Mouse (Mus musculus) Patski (cell line): ENCODE results near the gene Sox5. TPM values are rescaled to one million over a fixed set of nuclear protein-coding genes. Genes with fewer than 3 reads are reported as not detected.
"Not testable (repeated sequence)": the region's sequence is repeated elsewhere in the genome, so short reads cannot be mapped to it uniquely, and the experiment has no call there.

Source experiments
- ATAC-seq: fragments of 100-300 bp; one replicate; pipeline ENCODE4 v1.8.0; 2021
- CTCF ChIA-PET: fragments of 350-600 bp; sonication (Branson Sonifier 250); formaldehyde crosslinking; loops from one replicate; lab custom pipeline; 2022; ENCODE audit warnings: inconsistent platforms; lab: Charles Lee
- POLR2A ChIA-PET: fragments of 350-600 bp; sonication (Branson Sonifier 250); formaldehyde crosslinking; loops from one replicate; lab custom pipeline; 2022; ENCODE audit warnings: antibody characterized with exemption, inconsistent platforms; lab: Charles Lee
- DNase-seq: peaks from one replicate; pipeline ENCODE4 v3.0.0-alpha.2; 2011; ENCODE audit warnings: low read depth, low spot score
- H3K27me3 ChIP-seq: fragments of 371-371 bp; one replicate; pipeline ENCODE4 v1.5.1; 2021
- CTCF ChIP-seq: fragments of 100-300 bp; IDR thresholded peaks from one replicate; pipeline ENCODE4 v1.5.1; 2021
- in situ Hi-C: fragments of 300-500 bp; cut with MboI; formaldehyde crosslinking; loops from 3 replicates; pipeline ENCODE4 v1.11.1; 2018; ENCODE audit warnings: low pct_unique_long_range_greater_than_20kb, mixed read lengths
- polyA plus RNA-seq: library from polyadenylated mRNA; unstranded; gene quantifications from one replicate; pipeline ENCODE4 v1.2.3, GENCODE M21; 2021

The Sox5 gene
- polyA plus RNA-seq, 1 experiment from 2014 or later: 0.26 TPM

DNA sequence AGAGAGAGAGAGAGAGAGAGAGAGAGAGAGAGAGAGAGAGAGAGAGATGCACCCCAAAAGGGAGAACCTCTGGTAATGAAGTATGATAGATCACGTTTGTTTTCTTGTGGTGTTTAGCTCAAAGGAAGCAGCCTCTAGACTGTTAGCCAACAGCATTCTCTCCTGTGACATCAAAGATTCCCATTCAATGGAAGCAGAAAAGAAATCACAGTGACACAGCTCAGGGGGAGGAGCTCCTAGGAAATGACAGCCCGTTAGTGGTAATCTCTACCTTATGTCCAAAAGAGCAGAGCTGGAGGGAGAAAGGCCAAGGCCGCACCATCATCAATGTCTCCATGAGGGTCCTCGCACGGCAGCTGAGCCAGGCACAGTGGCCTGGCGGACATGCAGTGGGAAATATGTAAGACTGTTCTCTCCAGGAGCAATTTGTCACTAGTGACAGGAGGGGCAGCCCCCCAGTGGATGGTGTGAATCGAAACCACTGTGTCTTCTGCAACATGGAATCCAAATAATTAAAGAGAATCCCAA is 529.5 kb downstream of the Sox5 start:
- in situ Hi-C loops: no loop called here
- CTCF ChIA-PET: no interaction called here
- H3K27me3 ChIP-seq: no peaks in the 10 kb centered on the region
- TF ChIP-seq CTCF: no peak
- POLR2A ChIA-PET: no interaction called here
- ATAC-seq (no peak), DNase-seq (no peak)

DNA sequence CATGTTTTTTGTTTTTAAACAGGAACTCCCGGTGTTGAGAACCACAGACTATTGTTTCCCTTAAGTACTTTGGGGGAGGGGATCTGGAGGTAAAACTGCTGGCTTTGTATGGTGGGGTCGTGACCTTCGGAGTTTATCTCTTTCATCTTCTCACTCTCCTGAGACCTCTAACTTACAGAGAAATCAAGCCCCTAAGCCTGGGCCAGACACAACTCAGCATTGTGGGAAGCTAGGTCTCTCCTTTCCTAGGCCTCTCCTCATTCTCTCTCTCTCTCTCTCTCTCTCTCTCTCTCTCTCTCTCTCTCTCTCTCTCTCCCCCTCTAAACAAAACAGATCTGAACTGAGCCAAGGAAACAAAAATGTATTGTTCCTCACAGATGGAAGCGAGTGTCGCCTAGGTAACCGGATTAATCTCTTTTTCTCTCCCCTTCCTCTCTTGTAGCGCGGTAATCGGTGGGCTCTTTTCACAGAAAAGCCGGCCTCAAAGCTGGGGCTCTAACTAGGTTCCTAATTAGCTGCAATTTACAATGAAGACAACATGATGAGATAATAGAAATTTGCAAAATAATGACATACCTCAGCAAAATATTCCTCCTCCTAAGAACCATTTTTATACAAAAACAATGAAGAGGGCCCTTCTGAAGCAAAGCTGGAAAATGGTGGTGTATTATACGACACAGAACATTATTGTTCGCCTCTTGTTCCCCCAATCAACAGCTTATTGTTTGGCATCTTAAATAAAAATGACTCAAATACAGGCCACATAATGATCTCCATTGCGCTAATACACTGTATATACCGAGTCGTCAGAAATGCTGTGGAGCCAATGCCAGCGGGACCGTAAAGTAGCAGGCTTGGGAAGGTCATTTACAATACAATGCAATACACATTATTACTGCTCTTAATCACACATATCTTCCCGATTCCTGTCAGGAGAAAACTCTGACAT is 530.3 kb downstream of the Sox5 start:
- POLR2A ChIA-PET: no interaction called here
- no peak for DNase-seq

DNA sequence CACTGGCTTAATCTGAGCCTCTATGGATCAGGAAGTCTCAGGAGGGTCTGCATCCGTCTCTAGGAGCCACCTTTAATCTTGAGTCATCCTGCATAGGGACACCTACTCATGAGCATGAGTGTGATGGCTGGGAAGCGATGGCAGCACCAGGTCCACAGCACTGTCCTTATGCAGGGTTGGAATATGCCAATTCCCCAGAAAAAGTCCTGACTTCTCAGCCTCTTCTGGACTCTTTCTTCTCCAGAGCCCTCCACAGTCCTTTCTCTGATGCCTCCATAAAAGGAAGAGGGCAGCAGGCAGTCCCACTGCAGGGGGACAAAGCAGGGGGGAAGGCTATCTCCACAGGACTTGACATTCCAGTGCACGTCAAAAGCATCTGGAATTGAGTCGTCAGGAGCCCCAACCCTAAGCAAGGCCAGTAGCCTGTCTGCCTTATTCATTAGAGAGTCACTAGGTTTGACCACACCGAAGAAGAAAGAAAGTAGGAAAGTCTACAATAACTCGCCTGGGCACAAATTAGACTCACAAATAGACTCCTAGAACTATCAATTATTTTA is 531.1 kb downstream of the Sox5 start:
- ATAC-seq: no peak
- no peak for TF ChIP-seq CTCF
- in situ Hi-C loops: no loop called here
- H3K27me3 ChIP-seq: no peaks in the 10 kb centered on the region
- no peak for DNase-seq
- ChIA-PET CTCF (no interaction called here), POLR2A (no interaction called here)

More for the DNA sequence above, 530.3 kb downstream of the Sox5 start:
- TF ChIP-seq CTCF: no peak
- CTCF ChIA-PET: interaction anchor here (0.6 kb wide), 1 partner anchor 573 kb away, joined by 3 read pairs; no protein-coding TSS in a partner anchor
- in situ Hi-C loops: no loop called here
- no peaks in the 10 kb centered on the region for H3K27me3 ChIP-seq
- ATAC-seq: no peak

DNA sequence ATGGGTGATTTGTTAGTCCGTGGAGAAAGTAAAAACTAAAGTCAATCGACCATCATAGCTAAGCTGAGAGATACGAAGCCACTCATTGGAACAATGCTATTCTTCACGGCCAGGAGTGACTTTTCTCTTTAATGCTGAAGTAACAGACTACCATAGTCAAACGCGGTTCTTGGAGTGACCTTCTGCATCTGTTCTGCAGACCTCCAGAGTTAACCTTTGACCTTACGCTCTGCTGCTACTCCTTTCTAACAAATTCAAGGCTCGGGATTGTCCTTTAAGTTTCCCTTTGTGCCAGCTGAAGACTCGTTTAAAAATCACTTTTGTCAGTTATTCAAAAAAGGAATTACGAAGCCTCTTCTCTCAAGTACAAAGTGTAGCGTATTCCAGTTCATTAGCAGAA is 545.2 kb downstream of the Sox5 start:
- POLR2A ChIA-PET: no interaction called here
- in situ Hi-C loops: no loop called here
- CTCF ChIA-PET: no interaction called here
- no peak for DNase-seq
- no peak for TF ChIP-seq CTCF
- no peak for ATAC-seq
- no peaks in the 10 kb centered on the region for H3K27me3 ChIP-seq

DNA sequence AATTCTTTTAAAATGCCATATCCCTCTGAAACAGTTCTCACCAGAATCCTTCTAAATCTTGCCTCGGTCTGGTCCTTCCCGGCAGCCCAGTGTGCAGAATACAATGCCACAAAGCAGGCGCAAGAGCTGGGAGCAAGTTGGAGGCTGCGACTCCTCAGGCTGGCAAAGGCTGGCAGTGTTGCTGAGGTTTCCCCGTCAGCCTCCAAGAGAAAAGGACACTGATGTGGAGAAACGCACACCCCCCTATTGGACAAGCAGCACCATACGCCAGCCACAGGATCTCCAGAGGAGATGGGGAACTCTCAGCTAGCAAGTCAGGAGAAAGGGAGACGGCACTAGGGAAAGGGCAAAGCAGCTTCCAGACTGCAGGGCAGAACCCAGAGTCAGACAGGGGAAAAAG is 577.8 kb downstream of the Sox5 start:
- no peak for DNase-seq
- CTCF ChIA-PET: no interaction called here
- POLR2A ChIA-PET: no interaction called here
- TF ChIP-seq CTCF: no peak
- H3K27me3 ChIP-seq: peaks cover 21% of the 10 kb centered on the region
- in situ Hi-C loops: no loop called here
- no peak for ATAC-seq

DNA sequence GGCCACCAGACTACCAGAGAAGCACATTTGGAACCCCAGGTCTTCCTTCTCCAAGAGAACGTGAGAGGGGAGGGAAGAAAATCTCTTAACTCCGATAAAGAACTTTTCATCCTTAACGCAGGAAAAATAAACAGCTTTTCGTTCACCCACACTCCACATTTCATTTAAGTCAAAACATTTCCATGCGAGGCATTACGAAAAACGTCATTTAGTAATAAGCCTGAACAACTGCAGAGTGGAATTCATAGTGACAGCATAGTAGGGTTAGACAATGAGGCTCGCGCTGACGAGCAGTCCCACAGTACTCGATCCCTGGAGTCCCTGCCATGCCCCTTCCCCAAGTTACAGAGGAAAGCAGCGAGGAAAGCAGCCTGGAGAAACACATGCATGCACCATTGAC is 578.8 kb downstream of the Sox5 start:
- ATAC-seq (no peak), DNase-seq (no peak)
- no peak for TF ChIP-seq CTCF
- CTCF ChIA-PET: no interaction called here
- POLR2A ChIA-PET: no interaction called here
- in situ Hi-C loops: no loop called here
- H3K27me3 ChIP-seq: peaks cover 23% of the 10 kb centered on the region

DNA sequence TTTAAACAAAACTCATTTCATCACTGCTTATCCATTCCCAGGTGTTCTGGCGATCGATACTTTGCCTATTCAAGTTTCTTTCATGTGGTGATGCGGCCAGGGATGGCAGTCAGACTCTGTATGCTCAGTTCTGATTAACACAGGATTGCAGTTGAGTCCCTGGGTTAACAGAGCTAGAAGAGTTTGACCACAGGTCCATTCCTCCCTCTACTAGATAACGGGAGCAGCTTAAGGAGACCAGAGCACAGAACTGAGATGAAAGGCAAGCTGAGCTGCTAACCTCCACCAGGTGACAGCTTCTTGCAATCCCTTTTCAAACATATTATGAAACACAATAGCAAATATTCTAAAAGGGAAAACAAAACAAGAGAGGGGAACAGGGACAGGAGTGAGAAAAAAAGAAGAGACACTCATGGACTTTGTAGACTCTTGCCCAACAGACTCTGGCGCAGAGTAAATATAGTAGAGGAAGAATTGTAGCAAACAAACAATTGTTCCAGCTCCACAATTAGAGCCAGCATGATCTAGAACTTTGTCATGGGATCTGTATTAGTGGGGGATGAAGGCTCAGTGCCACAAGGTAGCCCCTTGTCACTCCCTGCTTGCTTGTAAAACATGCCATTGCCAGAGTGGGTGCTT is 580.3 kb downstream of the Sox5 start:
- peaks cover 20% of the 10 kb centered on the region for H3K27me3 ChIP-seq
- TF ChIP-seq CTCF: no peak
- ChIA-PET CTCF (no interaction called here), POLR2A (no interaction called here)
- in situ Hi-C loops: no loop called here
- no peak for ATAC-seq
- DNase-seq: no peak

DNA sequence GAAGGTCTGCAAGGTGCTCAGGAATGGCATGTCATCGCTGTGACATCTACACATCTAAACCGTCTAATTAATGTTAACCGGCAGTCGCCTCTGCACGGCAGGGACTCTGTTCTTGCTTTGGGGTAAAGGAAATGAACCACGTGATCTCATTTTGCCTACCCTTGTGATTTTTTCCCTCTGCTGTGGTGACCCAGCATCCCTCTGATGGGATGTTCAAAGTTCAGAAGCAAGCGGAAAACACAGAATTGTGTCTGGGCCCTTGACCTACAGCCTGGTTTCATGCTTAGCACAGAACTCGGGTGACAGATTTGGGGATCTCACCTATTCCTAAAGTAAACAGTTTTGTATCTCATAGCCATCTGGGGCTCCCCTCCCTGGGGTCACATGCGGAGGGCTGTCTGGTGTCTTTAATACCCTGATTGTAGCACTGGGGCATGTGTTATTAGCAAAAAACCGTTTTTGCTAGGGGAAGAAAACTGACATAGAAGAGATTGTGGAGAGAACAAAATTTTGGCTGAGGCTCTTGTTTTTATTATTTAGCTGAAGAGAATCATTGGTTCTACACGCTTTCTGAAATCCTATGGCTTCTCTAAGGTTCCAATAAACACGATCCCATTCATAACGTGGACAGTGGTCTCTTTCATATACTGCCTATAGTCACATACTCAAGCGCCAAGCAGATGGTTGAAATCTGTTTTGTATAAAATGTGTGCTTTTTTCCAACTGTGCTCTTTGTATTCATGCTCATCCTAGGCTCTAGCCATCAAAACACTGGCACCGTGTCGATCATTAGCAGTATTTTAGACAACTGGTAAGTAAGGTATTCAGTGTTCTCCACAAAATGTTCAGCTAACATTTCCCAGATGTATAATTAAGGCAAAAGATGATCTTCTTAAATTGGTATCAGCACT is 584.3 kb downstream of the Sox5 start:
- no peak for TF ChIP-seq CTCF
- peaks cover 16% of the 10 kb centered on the region for H3K27me3 ChIP-seq
- ATAC-seq (no peak), DNase-seq (no peak)
- POLR2A ChIA-PET: no interaction called here
- CTCF ChIA-PET: no interaction called here
- in situ Hi-C loops: no loop called here

DNA sequence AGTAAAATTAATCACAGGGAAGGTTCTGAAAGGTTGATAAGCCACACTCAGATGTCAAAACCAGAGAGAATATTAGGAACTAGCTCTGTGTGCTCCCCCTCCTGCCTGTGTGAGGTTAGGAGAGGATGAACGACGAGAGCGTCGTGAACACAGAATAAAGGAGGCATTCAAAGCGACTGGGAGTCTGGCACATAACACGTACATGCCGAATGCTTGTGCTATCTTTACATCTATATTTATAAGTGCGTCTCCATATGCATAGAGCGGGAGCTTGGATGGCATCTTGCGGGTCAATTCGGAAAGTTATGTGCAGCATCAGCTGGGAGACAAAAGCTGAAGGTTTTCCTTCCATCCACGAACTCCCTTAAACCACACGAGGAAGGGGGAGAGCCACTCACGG is 585.8 kb downstream of the Sox5 start:
- POLR2A ChIA-PET: no interaction called here
- CTCF ChIA-PET: no interaction called here
- DNase-seq (no peak), ATAC-seq (no peak)
- in situ Hi-C loops: no loop called here
- TF ChIP-seq CTCF: no peak
- peaks cover 16% of the 10 kb centered on the region for H3K27me3 ChIP-seq

DNA sequence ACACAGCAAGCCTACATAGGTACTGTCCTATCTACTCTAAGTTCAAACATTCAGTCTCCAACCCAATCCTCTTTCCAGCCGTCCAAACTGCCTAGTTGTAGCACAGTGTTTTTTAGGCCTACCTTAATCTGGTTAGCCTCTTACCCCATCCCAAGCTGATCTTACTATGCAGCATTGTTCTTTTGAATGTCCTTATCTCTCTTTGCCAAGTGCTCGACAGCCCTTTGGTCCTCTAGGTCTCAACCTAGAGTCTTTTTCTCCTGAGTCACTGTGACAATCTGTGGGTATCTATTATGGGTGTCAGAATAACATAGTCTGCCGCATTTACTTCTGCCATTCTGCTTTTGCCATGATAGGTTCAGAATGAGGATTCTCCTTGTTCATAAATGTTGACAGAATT is 598.7 kb downstream of the Sox5 start:
- CTCF ChIA-PET: no interaction called here
- no peak for TF ChIP-seq CTCF
- POLR2A ChIA-PET: no interaction called here
- DNase-seq (no peak), ATAC-seq (no peak)
- H3K27me3 ChIP-seq: no peaks in the 10 kb centered on the region
- in situ Hi-C loops: no loop called here

DNA sequence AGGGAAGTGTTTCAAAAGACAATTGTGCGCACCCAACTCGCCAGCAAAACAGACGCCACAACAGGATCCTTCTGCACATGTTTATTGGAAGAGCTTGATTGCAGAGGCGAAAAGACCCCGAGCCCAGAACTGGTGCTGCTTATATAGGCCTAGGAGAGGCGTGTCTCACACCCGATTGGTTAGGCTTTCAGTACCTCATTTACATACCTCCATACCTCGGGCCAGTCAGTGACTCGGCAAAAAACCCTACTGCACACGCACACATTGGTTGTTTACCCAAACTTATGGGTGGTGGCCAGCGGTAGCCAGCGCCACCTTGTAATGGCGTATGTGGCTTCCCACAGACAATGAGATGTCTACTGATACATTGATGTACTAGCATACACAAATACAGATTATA is 599.3 kb downstream of the Sox5 start:
- DNase-seq, H3K27me3 ChIP-seq, CTCF ChIA-PET, in situ Hi-C loops, POLR2A ChIA-PET, ATAC-seq: not testable (repeated sequence)
